ENCODE assay signal across 8 mouse cellular contexts in genomic region chr2:172412454-172412853, GRCm38 (mm10). TPM values are rescaled to one million over a fixed set of nuclear protein-coding genes. Genes with fewer than 3 reads are reported as not detected.
DNase-seq lines count a peak whose midpoint lies in the region; ATAC-seq and TF ChIP-seq lines count a peak whose summit lies in the region.

No protein-coding gene starts in this region.

- peak; percentile 37 for DNase-seq in brain, embryonic 14.5 days (ENCODE audit: low read depth)
- DNase-seq in adrenal gland, postnatal 4 days (ENCODE audit: low spot score in 2 of 2) = no peak
- no peak for DNase-seq in left cerebral cortex, postnatal 4 days
- no peak for DNase-seq in left cerebral cortex, adult 9 months (ENCODE audit: low spot score in 2 of 2)
- DNase-seq in layer of hippocampus, adult 11-12 months (ENCODE audit: low spot score) = no peak

- peak; percentile 91 for ATAC-seq in kidney, embryonic 14.5 days (ENCODE audit: low FRiP score, low TSS enrichment)

- H3K9ac ChIP-seq in kidney, embryonic 14.5 days (ENCODE audit: low read depth, low read length) = no peak overlapping the region

- no peaks in the 10 kb centered on the region for H3K36me3 ChIP-seq in C2C12 (ENCODE audit: control insufficient read depth, insufficient read depth)
- H3K36me3 ChIP-seq in kidney, embryonic 14.5 days (ENCODE audit: control insufficient read depth, insufficient read depth, low read length) = no peaks in the 10 kb centered on the region
- peaks cover 69% of the 10 kb centered on the region for H3K36me3 ChIP-seq in megakaryocyte, embryonic 14.5 days (replicated peaks; ENCODE audit: low read length)

- no peak for TF ChIP-seq POLR2A in brain, embryonic 14.5 days (IDR thresholded peaks at IDR 0.05; ENCODE audit: borderline replicate concordance, extremely low read depth, insufficient read depth, insufficient read length, poor library complexity, severe bottlenecking)

- no peaks in the 10 kb centered on the region for H3K9me3 ChIP-seq in kidney, embryonic 14.5 days (ENCODE audit: control insufficient read depth, low read length)
- H3K9me3 ChIP-seq in megakaryocyte, embryonic 14.5 days = no peaks in the 10 kb centered on the region

- no peaks in the 10 kb centered on the region for H3K27me3 ChIP-seq in C2C12 (ENCODE audit: control insufficient read depth, insufficient read depth, insufficient read length)
- no peaks in the 10 kb centered on the region for H3K27me3 ChIP-seq in kidney, embryonic 14.5 days (ENCODE audit: control insufficient read depth, insufficient read depth, low read length)
- H3K27me3 ChIP-seq in megakaryocyte, embryonic 14.5 days (replicated peaks) = no peaks in the 10 kb centered on the region

- H3K4me2 ChIP-seq in kidney, embryonic 14.5 days (replicated peaks; ENCODE audit: low read depth, low read length) = peak overlapping the region; percentile 27

- no peaks in the 10 kb centered on the region for H3K79me2 ChIP-seq in C2C12 (ENCODE audit: control insufficient read depth, insufficient read depth)

- TF ChIP-seq CTCF in C2C12 (IDR thresholded peaks at IDR 0.05; ENCODE audit: control insufficient read depth, insufficient read depth, insufficient read length) = no peak
- no peak for TF ChIP-seq CTCF in brain, embryonic 14.5 days (IDR thresholded peaks at IDR 0.05; ENCODE audit: borderline replicate concordance, extremely low read depth, insufficient read depth, insufficient read length)

- 4% methylated on average over 9 of the region's 9 CpGs for WGBS in kidney, embryonic 14.5 days

- H3K27ac ChIP-seq in kidney, embryonic 14.5 days (ENCODE audit: low read depth, low read length) = no peak overlapping the region

- H3ac ChIP-seq in C2C12 (ENCODE audit: control insufficient read depth, insufficient read length, low read depth) = no peak overlapping the region

- intact Hi-C loops in left cerebral cortex, postnatal 4 days (cut with DNase I) = no loop called here

- no peak overlapping the region for H3K4me3 ChIP-seq in C2C12 (ENCODE audit: insufficient read depth, poor library complexity, severe bottlenecking)
- H3K4me3 ChIP-seq in kidney, embryonic 14.5 days (ENCODE audit: low read length) = no peak overlapping the region
- peak overlapping the region; percentile 83 for H3K4me3 ChIP-seq in megakaryocyte, embryonic 14.5 days (replicated peaks)

- peaks cover 15% of the 10 kb centered on the region for H3K4me1 ChIP-seq in kidney, embryonic 14.5 days (ENCODE audit: control insufficient read depth, insufficient read depth, low read length)
- H3K4me1 ChIP-seq in megakaryocyte, embryonic 14.5 days = peaks cover 97% of the 10 kb centered on the region

- no peaks in the 10 kb centered on the region for H3K79me3 ChIP-seq in C2C12 (ENCODE audit: low read depth)

TF ChIP-seq in C2C12, 6 proteins besides CTCF, POLR2A, EP300 and RAD21:
- TF ChIP-seq MYOD1 (IDR thresholded peaks at IDR 0.05; ENCODE audit: control insufficient read depth, insufficient read length, low read depth) = peak; percentile 65
- TF ChIP-seq MAX (IDR thresholded peaks at IDR 0.05) = no peak

RNA-seq across cellular contexts. Expression of gene Cass4, which starts 18.9 kb away (rescaled TPM):
- polyA plus RNA-seq in C2C12 (2012; fragmentation: generic; extraction: Trizol) = 0.02 TPM
- polyA plus RNA-seq in brain, embryonic 14.5 days (2012; rRNA removed) = 0.06 and 0.11 TPM in 2 replicates
- 0.19 and 0.57 TPM in 2 replicates for polyA plus RNA-seq in kidney, embryonic 14.5 days (2014; fragmentation: Nextera tagmentation; extraction: Ambion mirVana)
- 5.9 TPM in 2 replicates for polyA plus RNA-seq in megakaryocyte, embryonic 14.5 days (2012; ENCODE audit: insufficient read depth, low replicate concordance)
- under 1 TPM; 0.22 to 0.25 TPM for total RNA-seq in adrenal gland, postnatal 4 days (2021)
- under 1 TPM; 0.16 to 0.24 TPM for total RNA-seq in left cerebral cortex, postnatal 4 days (2021)

RNA-seq across cellular contexts. Expression of gene Rtf2, which starts 27.9 kb away (rescaled TPM):
- polyA plus RNA-seq in C2C12 (2012; fragmentation: generic; extraction: Trizol) = 56.1 TPM
- polyA plus RNA-seq in brain, embryonic 14.5 days (2012; rRNA removed) = 63.3 and 66.5 TPM in 2 replicates
- polyA plus RNA-seq in kidney, embryonic 14.5 days (2014; fragmentation: Nextera tagmentation; extraction: Ambion mirVana) = 64.0 and 74.4 TPM in 2 replicates
- 15.3 and 57.1 TPM in 2 replicates for polyA plus RNA-seq in megakaryocyte, embryonic 14.5 days (2012; ENCODE audit: insufficient read depth, low replicate concordance)
- 10 to 100 TPM; 73.0 to 73.2 TPM for total RNA-seq in adrenal gland, postnatal 4 days (2021)
- 10 to 100 TPM; 62.8 to 63.8 TPM for total RNA-seq in left cerebral cortex, postnatal 4 days (2021)

RNA-seq across cellular contexts. Expression of gene Cstf1, which starts 42.0 kb away (rescaled TPM):
- polyA plus RNA-seq in C2C12 (2012; fragmentation: generic; extraction: Trizol) = 51.4 TPM
- polyA plus RNA-seq in brain, embryonic 14.5 days (2012; rRNA removed) = 43.2 and 46.1 TPM in 2 replicates
- 35.1 and 49.5 TPM in 2 replicates for polyA plus RNA-seq in kidney, embryonic 14.5 days (2014; fragmentation: Nextera tagmentation; extraction: Ambion mirVana)
- 7.2 and 7.4 TPM in 2 replicates for polyA plus RNA-seq in megakaryocyte, embryonic 14.5 days (2012; ENCODE audit: insufficient read depth, low replicate concordance)
- total RNA-seq in adrenal gland, postnatal 4 days (2021) = 10 to 100 TPM; 38.5 to 41.5 TPM
- total RNA-seq in left cerebral cortex, postnatal 4 days (2021) = 10 to 100 TPM; 26.5 to 29.8 TPM

RNA-seq across cellular contexts. Expression of gene Aurka, which starts 42.1 kb away (rescaled TPM):
- polyA plus RNA-seq in C2C12 (2012; fragmentation: generic; extraction: Trizol) = 121 TPM
- polyA plus RNA-seq in brain, embryonic 14.5 days (2012; rRNA removed) = 20.4 and 31.9 TPM in 2 replicates
- polyA plus RNA-seq in kidney, embryonic 14.5 days (2014; fragmentation: Nextera tagmentation; extraction: Ambion mirVana) = 126 and 136 TPM in 2 replicates
- polyA plus RNA-seq in megakaryocyte, embryonic 14.5 days (2012; ENCODE audit: insufficient read depth, low replicate concordance) = 7.0 and 9.6 TPM in 2 replicates
- total RNA-seq in adrenal gland, postnatal 4 days (2021) = 10 to 100 TPM; 22.4 to 22.6 TPM
- 1 to 10 TPM; 4.7 to 6.8 TPM for total RNA-seq in left cerebral cortex, postnatal 4 days (2021)

RNA-seq across cellular contexts. Expression of gene Gcnt7, which starts 45.9 kb away (rescaled TPM):
- polyA plus RNA-seq in C2C12 (2012; fragmentation: generic; extraction: Trizol) = 0.14 TPM
- not detected in 2 replicates for polyA plus RNA-seq in brain, embryonic 14.5 days (2012; rRNA removed)
- polyA plus RNA-seq in kidney, embryonic 14.5 days (2014; fragmentation: Nextera tagmentation; extraction: Ambion mirVana) = 0.77 and 1.0 TPM in 2 replicates
- polyA plus RNA-seq in megakaryocyte, embryonic 14.5 days (2012; ENCODE audit: insufficient read depth, low replicate concordance) = not detected in 2 replicates
- total RNA-seq in adrenal gland, postnatal 4 days (2021) = not detected
- total RNA-seq in left cerebral cortex, postnatal 4 days (2021) = not detected
